Mouse (Mus musculus): ENCODE data around the gene Tacr2. TPM values are rescaled to one million over a fixed set of nuclear protein-coding genes. Genes with fewer than 3 reads are reported as not detected.

Tacr2 gene
- not detected for total RNA-seq (2018; cell fraction: chromatin; rRNA removed)
- under 1 TPM in 1 of 26 experiments, not detected in 25; 0.05 TPM for total RNA-seq (2018; cell fraction: cytosol; rRNA removed)
- total RNA-seq (2018; cell fraction: nucleus; rRNA removed): not detected
- polyA plus RNA-seq (2018): not detected in 3 replicates

DNA sequence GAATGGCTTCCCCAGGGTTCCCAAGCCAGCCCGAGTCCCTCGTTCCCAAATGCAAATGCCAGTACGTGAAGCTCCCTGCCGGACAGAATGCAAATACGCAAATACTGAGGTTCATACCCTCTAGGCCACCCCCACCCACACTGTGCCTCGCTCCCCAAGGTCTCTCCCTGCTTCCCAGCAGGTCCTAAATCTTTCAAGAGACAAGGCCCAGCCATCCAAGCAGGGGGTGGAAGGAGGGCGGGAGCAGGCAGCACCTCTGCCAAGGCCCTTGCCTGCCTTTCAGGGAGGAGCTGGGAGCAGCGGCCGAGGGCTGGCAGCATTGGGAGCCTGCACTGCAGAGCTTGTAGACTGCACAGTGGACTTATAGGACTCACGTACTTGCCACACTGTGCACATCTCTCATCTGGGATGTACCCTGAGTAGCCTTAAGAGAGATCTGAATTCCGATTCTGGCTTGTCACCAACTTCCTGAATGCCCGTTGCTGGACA, at the start of gene Tacr2:
Gene Tacr2, plus strand, starts transcription at position 439 of the 489 bp plus-strand sequence.
- no peaks in the 10 kb centered on the region for H3K36me3 ChIP-seq (ENCODE audit: inconsistent target)
- no peak within 1 kb of the TSS for H3K27ac ChIP-seq
- no peaks in the 10 kb centered on the region for H3K79me2 ChIP-seq (ENCODE audit: inconsistent target)
- no peak within 1 kb of the TSS for H3K4me3 ChIP-seq (ENCODE audit: inconsistent target)
- 93% methylated on average over 12 of the region's 12 CpGs for WGBS (ENCODE audit: missing documents)

DNA sequence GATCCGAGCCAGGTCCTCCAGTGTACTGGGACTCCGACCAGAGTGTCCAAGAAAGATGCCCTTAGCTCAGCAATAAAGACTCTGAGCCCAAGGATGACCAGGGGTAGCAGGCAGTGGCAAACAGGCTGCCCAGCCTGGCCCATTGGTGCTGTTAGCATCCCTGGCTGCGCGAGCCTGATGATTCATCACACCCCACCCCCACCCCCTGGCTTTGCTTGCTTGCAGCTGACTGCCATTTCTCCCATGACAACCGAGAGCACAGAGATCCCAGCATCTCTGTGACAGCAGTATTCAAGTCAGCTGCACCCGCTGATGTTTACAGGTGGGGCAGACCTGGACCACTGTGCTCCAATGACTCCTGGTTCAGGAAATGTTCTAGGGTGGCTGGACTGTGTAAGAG, 49.7 kb upstream of the Tacr2 start:
- H3K4me3 ChIP-seq (ENCODE audit: inconsistent target): no peak overlapping the region
- 87% methylated on average over 5 of the region's 6 CpGs for WGBS (ENCODE audit: missing documents)
- H3K79me2 ChIP-seq (ENCODE audit: inconsistent target): no peaks in the 10 kb centered on the region
- no peak overlapping the region for H3K27ac ChIP-seq
- no peaks in the 10 kb centered on the region for H3K36me3 ChIP-seq (ENCODE audit: inconsistent target)

DNA sequence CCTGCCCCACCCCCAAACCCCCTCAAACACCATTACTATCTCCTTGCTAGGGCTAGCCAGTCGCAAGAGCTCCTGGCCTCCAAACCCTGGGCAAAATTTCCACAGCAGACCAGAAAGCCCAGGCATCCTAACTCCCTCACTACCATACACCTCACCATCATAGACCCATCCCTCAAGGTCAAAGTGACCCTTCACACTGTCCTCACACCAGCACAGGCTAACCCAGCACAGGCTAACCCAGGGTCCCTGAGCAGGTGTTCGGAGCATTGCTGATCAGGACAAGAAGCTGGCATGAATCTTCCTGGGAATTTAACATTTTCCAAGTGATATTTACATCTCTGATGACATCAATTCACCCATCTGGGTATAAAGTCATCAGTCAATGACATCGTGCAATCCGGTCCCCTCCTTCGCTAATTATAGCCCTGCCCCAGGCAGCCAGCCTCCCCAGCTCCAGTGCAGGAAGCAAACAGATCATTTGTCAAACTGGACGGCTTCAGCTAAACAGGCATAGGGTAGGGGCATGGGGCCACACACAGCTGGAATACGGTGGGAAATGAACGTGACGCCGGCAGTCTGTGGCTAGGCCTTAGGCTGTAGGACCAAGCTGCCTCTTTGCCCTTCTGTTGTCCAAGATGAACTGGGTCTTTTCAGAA, 43.9 kb upstream of the Tacr2 start:
- 77% methylated on average over 10 of the region's 10 CpGs for WGBS (ENCODE audit: missing documents)

DNA sequence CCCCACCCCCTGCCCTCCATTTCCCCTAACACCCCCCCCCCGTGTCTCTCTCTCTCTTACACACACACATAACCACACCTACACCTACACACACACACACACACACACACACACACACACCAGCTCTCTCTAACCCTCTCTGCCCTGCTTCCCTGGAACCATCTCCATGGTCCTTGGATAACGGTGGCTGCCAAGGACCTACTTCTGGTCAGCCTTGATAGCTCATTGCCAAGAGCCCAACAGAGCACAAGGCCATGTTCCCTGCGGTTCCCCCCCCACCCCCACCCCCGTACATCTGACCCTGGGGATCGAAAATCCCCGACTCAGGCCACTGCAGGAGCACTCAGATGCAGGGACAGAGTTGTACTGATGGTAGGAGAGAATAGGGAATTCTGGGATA, 40.9 kb upstream of the Tacr2 start:
- H3K27ac ChIP-seq: no peak overlapping the region
- H3K79me2 ChIP-seq (ENCODE audit: inconsistent target): no peaks in the 10 kb centered on the region
- no peaks in the 10 kb centered on the region for H3K36me3 ChIP-seq (ENCODE audit: inconsistent target)
- WGBS (ENCODE audit: missing documents): 94% methylated on average over 5 of the region's 6 CpGs
- no peak overlapping the region for H3K4me3 ChIP-seq (ENCODE audit: inconsistent target)

More for the DNA sequence above, 43.9 kb upstream of the Tacr2 start:
- Histone ChIP-seq H3K27ac (no peak overlapping the region), H3K36me3 (ENCODE audit: inconsistent target) (no peaks in the 10 kb centered on the region), H3K4me3 (ENCODE audit: inconsistent target) (no peak overlapping the region), H3K79me2 (ENCODE audit: inconsistent target) (no peaks in the 10 kb centered on the region)

DNA sequence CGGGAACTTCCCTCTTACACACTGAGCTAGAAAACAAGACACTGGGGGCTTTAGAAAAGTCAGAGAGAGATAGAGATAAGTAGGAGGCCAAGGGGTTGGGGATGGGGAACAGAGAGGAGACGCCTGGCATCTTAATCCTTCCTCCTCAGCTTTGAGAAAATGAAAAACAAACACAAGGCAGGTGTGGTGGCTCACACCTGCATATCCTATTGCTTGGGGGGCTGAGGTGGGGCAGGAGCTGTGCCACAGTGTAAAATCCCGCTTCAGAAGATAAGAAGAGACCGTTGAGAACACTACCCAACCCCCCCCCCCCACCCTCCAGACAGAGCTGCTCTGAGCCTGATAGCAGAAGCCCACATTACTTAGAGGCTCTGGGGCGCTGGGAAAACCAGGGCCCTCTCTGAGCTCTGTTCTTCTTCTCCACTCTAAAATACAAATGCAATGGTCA, 37.0 kb upstream of the Tacr2 start:
- no peak overlapping the region for H3K27ac ChIP-seq
- 78% methylated on average over 5 of the region's 5 CpGs for WGBS (ENCODE audit: missing documents)
- H3K36me3 ChIP-seq (ENCODE audit: inconsistent target): no peaks in the 10 kb centered on the region
- no peak overlapping the region for H3K4me3 ChIP-seq (ENCODE audit: inconsistent target)
- H3K79me2 ChIP-seq (ENCODE audit: inconsistent target): no peaks in the 10 kb centered on the region

DNA sequence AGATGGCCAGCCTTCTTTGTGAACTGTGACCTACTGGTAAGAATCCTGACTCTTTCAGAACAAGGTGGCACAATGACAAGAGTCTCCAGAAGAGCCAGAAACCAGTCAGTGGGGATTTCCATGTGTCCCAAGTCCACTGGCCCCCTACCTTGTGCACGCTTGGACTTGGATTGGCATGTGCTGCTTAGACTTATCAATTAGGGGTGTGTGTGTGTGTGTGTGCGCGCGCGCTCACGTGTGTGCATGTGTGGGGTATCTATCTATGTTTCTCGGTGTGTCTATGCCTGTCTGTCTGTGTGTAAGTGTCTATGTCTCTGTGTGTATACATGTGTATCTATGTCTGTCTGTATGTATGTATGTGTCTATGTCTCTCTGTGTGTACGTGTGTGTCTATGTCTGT, 36.6 kb upstream of the Tacr2 start:
- Histone ChIP-seq H3K79me2 (ENCODE audit: inconsistent target) (no peaks in the 10 kb centered on the region), H3K27ac (no peak overlapping the region), H3K36me3 (ENCODE audit: inconsistent target) (no peaks in the 10 kb centered on the region), H3K4me3 (ENCODE audit: inconsistent target) (no peak overlapping the region)
- 100% methylated on average over 8 of the region's 8 CpGs for WGBS (ENCODE audit: missing documents)

DNA sequence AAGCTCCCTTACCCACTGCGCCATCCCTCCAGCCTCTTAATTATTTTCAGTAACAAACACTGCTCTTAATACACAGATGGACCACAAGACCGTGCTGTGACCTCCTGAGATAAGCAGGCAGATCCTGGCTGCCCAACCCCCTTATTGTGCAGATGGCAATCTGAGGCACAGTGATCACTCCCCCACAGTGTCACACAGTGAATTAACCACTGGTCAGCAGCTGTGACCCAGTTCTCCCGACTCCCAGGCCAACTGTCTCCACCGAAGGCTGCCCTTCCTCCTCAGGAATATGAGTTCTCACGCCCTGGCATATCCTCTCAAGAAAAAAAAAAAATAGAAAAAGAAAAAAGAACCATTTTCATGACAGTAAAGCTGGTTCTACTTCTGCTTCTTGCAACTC, 35.6 kb upstream of the Tacr2 start:
- H3K4me3 ChIP-seq (ENCODE audit: inconsistent target): no peak overlapping the region
- H3K36me3 ChIP-seq (ENCODE audit: inconsistent target): no peaks in the 10 kb centered on the region
- 60% methylated on average over 2 of the region's 5 CpGs for WGBS (ENCODE audit: missing documents)
- no peak overlapping the region for H3K27ac ChIP-seq
- no peaks in the 10 kb centered on the region for H3K79me2 ChIP-seq (ENCODE audit: inconsistent target)

DNA sequence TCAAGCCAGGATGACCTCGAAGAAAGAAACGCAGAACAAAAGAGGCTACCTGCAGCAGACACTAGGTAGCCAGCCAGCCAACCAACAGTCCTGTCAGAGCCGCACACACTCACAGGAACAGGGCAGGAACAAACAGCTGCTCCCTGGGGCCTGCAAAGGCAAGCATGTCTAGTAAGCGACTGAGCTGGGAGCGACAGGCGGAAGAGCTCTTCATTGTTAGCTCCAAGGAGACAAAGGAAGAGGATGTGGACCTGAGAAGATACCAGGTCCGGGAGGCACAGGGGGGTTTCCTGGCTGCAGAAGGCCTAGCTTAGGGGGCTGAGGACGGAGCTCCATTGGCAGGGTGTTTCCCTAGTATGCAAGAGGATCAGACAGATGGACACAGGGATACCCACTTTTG, 35.0 kb upstream of the Tacr2 start:
- H3K4me3 ChIP-seq (ENCODE audit: inconsistent target): no peak overlapping the region
- no peaks in the 10 kb centered on the region for H3K79me2 ChIP-seq (ENCODE audit: inconsistent target)
- WGBS (ENCODE audit: missing documents): 70% methylated on average over 8 of the region's 8 CpGs
- H3K36me3 ChIP-seq (ENCODE audit: inconsistent target): no peaks in the 10 kb centered on the region
- H3K27ac ChIP-seq: no peak overlapping the region

DNA sequence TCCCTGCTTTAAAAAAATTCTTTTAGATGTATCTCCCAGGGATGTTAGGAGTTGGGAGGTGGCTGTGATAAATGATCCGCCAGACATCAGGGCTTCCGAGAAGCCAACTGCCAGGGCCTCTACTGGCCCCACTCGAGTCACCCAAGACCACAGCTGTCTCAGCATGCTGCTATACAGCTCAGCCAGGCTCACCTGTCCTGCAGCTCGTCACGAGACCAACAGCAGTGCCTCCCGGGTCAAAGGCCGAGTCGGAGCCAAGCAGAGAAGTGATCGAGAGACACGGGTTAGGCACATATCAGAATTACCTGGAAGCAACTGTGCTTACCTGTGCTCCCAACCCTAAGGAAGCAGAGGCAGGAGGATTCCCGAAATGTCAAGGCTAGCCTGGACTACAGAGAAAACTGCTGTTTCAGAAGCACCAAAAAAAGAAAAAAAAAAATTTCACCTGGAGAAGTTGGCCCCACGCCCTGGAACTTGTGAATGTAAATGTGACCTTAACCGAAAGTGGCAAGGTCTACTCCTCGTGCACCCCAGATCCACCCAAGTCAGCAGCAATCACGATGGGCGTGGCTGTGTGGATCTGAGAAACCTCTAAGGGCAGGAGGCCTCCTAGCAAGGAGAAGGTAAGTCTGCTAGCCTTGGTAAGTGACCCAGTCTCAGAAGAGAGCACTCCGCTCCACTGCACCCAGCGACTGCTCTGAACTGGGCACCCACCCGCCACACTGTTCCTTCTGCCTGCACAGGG, 34.0 kb upstream of the Tacr2 start:
- no peaks in the 10 kb centered on the region for H3K36me3 ChIP-seq (ENCODE audit: inconsistent target)
- H3K27ac ChIP-seq: no peak overlapping the region
- no peak overlapping the region for H3K4me3 ChIP-seq (ENCODE audit: inconsistent target)
- WGBS (ENCODE audit: missing documents): 91% methylated on average over 19 of the region's 19 CpGs
- no peaks in the 10 kb centered on the region for H3K79me2 ChIP-seq (ENCODE audit: inconsistent target)

DNA sequence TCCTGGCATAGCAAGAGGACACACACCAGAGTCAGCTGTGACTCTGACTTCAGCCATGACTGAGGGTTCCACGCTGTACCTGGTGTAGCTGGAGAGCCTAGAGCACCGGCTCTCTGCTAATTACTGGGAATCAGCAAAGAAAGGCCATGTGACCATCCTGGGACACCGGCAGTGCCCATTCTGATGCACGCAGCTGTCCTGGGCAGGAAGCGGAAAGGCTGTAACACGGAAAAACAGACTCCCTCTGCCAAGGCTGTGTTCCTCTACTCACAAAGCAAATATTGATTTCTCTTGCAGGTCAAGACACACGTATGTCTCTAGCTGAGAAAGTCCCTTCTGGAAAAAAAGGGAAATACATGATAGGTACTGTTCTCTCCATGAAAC, 33.5 kb upstream of the Tacr2 start:
- no peak overlapping the region for H3K27ac ChIP-seq
- H3K4me3 ChIP-seq (ENCODE audit: inconsistent target): no peak overlapping the region
- no peaks in the 10 kb centered on the region for H3K79me2 ChIP-seq (ENCODE audit: inconsistent target)
- H3K36me3 ChIP-seq (ENCODE audit: inconsistent target): no peaks in the 10 kb centered on the region
- WGBS (ENCODE audit: missing documents): 86% methylated on average over 6 of the region's 7 CpGs

DNA sequence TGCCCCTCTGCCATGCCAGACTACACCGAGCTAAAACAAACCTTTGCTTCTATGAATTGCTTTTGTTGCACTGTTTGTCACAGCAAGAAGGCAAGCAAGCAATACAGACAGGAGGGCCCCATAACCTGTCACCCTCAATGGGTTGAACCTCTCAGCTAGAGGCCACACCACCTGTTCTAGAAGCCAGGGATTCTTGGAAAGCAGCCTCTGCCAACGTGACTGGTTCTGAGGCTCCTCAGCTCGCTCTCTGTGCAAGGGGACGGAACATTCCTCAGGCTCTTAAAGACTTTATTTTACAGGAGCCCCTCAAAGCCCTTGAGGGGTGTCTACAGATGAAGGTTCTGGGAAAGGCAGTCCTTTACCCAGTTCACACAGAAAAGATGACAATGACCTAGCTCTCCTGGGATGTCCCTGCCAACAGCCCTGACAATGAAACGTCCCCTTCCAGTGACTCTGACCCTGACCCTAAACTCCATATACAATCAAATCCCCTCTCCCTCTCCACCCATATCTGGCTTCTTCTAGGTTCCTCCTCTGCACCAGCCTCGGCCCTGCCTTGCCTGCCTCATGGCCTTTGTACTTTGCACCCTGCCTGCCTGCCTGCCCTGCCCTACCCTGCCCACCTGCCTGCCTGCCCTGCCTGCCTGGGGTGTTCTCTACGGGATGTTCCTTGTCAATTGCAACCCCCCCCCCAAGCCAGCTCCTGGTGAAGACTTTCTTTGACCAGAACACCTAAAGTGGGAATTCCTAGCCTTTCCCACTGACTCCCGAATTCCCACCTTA, 31.3 kb upstream of the Tacr2 start:
- no peaks in the 10 kb centered on the region for H3K79me2 ChIP-seq (ENCODE audit: inconsistent target)
- WGBS (ENCODE audit: missing documents): 92% methylated on average over 8 of the region's 8 CpGs
- no peaks in the 10 kb centered on the region for H3K36me3 ChIP-seq (ENCODE audit: inconsistent target)
- H3K4me3 ChIP-seq (ENCODE audit: inconsistent target): no peak overlapping the region
- H3K27ac ChIP-seq: no peak overlapping the region

DNA sequence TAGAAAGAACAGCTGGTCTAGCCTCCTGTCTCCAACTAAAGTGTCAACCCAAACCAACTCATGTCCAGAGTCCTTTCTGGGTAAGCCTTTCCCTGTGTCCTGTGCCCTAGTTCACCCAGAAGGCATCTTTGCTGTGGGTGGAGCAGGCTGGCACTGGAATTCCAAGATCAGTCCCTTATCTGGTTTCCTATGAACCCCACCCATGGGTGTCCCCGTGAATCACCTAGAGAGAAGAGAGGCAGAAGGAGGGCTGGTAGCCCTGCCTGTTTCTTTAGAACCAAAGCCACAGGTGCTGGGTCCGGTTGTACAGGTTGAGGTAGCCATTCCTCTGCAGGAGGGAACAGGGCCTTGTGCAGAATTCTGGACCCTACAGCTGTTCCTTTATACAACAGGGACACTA, 30.6 kb upstream of the Tacr2 start:
- Histone ChIP-seq H3K27ac (no peak overlapping the region), H3K79me2 (ENCODE audit: inconsistent target) (no peaks in the 10 kb centered on the region), H3K4me3 (ENCODE audit: inconsistent target) (no peak overlapping the region), H3K36me3 (ENCODE audit: inconsistent target) (no peaks in the 10 kb centered on the region)
- whole genome bisulfite sequencing (ENCODE audit: missing documents): 75% methylated on average over 2 of the region's 2 CpGs

DNA sequence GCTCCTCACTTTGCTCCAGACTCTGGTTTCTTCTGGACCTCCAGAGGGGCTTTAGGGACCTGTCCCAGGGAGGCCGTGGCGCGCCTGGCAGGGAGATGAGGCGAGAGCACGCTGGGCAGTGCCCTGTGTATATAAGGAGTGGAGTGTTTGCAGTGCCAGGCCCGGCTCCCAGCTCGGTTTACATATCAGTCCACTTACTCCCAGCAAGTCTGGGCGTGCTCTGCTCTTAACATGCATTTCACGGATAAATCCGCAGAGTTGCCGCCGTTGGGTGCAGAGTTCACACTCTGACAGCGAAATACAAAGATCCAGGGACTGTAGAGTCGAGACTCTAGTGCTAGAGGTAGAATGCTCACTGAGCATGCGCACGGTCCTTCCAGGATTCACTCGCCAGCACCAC, 29.5 kb upstream of the Tacr2 start:
- WGBS (ENCODE audit: missing documents): 95% methylated on average over 17 of the region's 17 CpGs
- Histone ChIP-seq H3K36me3 (ENCODE audit: inconsistent target) (no peaks in the 10 kb centered on the region), H3K4me3 (ENCODE audit: inconsistent target) (no peak overlapping the region), H3K27ac (no peak overlapping the region), H3K79me2 (ENCODE audit: inconsistent target) (no peaks in the 10 kb centered on the region)

DNA sequence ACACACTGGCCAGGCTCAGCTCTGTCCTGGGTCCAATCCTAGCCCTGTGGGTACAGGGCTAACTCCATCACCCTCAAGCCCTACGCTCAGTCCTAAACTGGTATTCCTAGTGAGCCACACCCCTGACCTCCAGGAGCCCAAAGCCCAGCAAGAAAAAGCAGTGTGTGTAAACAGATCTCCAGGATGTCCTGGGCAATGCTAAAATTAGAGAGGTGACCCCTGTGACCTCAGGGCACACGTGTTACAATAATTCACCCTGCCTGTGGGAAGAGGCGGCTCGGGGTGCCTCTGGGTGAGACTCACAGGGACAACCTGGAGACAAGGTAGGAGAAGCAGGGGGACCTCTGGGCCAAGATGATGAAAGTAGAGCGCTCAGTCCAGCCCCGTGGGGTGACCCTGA, 28.0 kb upstream of the Tacr2 start:
- Histone ChIP-seq H3K79me2 (ENCODE audit: inconsistent target) (no peaks in the 10 kb centered on the region), H3K27ac (no peak overlapping the region), H3K36me3 (ENCODE audit: inconsistent target) (no peaks in the 10 kb centered on the region), H3K4me3 (ENCODE audit: inconsistent target) (no peak overlapping the region)
- 74% methylated on average over 6 of the region's 6 CpGs for WGBS (ENCODE audit: missing documents)

DNA sequence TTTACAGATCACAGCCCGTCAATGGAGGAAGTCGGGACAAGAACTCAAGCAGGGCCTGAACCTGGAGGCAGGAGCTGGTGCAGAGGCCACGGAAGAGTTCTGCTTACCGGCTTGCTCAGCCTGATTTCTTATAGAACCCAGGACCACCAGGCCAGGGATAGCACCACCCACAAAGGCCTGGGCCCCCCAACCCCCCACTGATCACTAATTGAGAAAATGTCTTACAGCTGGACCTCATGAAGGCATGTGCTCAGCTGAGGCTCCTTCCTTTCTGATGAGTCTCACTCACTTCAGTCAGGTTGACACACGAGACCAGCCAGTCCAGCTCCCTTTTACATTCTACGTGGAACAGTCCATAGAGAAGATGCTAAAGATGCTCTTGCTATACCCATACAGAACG, 26.4 kb upstream of the Tacr2 start:
- H3K4me3 ChIP-seq (ENCODE audit: inconsistent target): no peak overlapping the region
- H3K27ac ChIP-seq: no peak overlapping the region
- H3K36me3 ChIP-seq (ENCODE audit: inconsistent target): no peaks in the 10 kb centered on the region
- WGBS (ENCODE audit: missing documents): 82% methylated on average over 6 of the region's 7 CpGs
- no peaks in the 10 kb centered on the region for H3K79me2 ChIP-seq (ENCODE audit: inconsistent target)

Data from macrophage (primary cell).